Mouse (Mus musculus) inflammation-experienced regulatory T-cells (primary cell): ENCODE measurements around the gene Cfap161. TPM values are rescaled to one million over a fixed set of nuclear protein-coding genes. Genes with fewer than 3 reads are reported as not detected.

ENCODE experiments used
- polyA plus RNA-seq, 2 experiments: library from polyadenylated mRNA; unstranded; fragments of 100-300 nt; shearing (Covaris generic); gene quantifications; one replicate each; pipeline ENCODE4 v1.2.1; 2017

Cfap161 gene
- under 1 TPM in 1 of 2 experiments, not detected in 1; 0.11 TPM for polyA plus RNA-seq

GRCm38 (mm10) chr7:83794705-83795104, at the start of gene Cfap161:
TSS of gene Cfap161 (minus strand) at chr7:83794880.

GRCm38 (mm10) chr7:83745413-83746106, 49.1 kb downstream of the Cfap161 start, which contains the start of gene Il16:
TSS of gene Il16 (minus strand) at chr7:83745726.

Other genes with a start within 250 kb of the Cfap161 start
- gene Tmc3, start 210.0 kb downstream of the Cfap161 start, polyA plus RNA-seq = 1 to 10 TPM in 1 of 2 experiments, under 1 TPM in 1; 0.82 to 1.6 TPM
- 10 to 100 TPM; 33.2 to 41.4 TPM for gene Stard5, start 162.9 kb downstream of the Cfap161 start, polyA plus RNA-seq
- gene Il16, start 49.2 kb downstream of the Cfap161 start, polyA plus RNA-seq = 100 to 1,000 TPM; 406 to 421 TPM
- gene Tlnrd1, start 89.4 kb upstream of the Cfap161 start, polyA plus RNA-seq = 10 to 100 TPM in 1 of 2 experiments, 1 to 10 TPM in 1; 6.8 to 11.4 TPM
- gene Mesd, start 89.6 kb upstream of the Cfap161 start, polyA plus RNA-seq = 10 to 100 TPM; 55.6 to 62.4 TPM